Mouse (Mus musculus): ENCODE measurements around the gene Raet1e. TPM values are rescaled to one million over a fixed set of nuclear protein-coding genes. Genes with fewer than 3 reads are reported as not detected.
"Not testable (repeated sequence)": the region's sequence is repeated elsewhere in the genome, so short reads cannot be mapped to it uniquely, and the experiment has no call there.

The Raet1e gene
- total RNA-seq, 1 experiment from 2014 or later: not detected

GRCm38 (mm10) chr10:22270879-22271786 lies 112.8 kb downstream of the Raet1e start:
- not testable (repeated sequence) for ATAC-seq (replicated peaks; ENCODE audit: low read depth, poor library complexity, severe bottlenecking)

- ATAC-seq (replicated peaks; ENCODE audit: low read depth, poor library complexity, severe bottlenecking): peak; percentile 68
These were observed 114.7 kb downstream of the Raet1e start for GRCm38 (mm10) chr10:22272914-22273683.

GRCm38 (mm10) chr10:22273684-22274305 lies 115.4 kb downstream of the Raet1e start:
- 0 out of 2 replicates have a peak, but pooled peaks have one; percentile 25 for ATAC-seq (replicated peaks; ENCODE audit: low read depth, poor library complexity, severe bottlenecking)

- no peak for ATAC-seq (replicated peaks; ENCODE audit: low read depth, poor library complexity, severe bottlenecking)
These were observed 116.2 kb downstream of the Raet1e start for GRCm38 (mm10) chr10:22274445-22275057.

GRCm38 (mm10) chr10:22278468-22278867 lies 120.1 kb downstream of the Raet1e start:
- not testable (repeated sequence) for ATAC-seq (replicated peaks; ENCODE audit: low read depth, poor library complexity, severe bottlenecking)

GRCm38 (mm10) chr10:22282816-22283215 lies 124.4 kb downstream of the Raet1e start:
- ATAC-seq (replicated peaks; ENCODE audit: low read depth, poor library complexity, severe bottlenecking): peak; percentile 95

- ATAC-seq (replicated peaks; ENCODE audit: low read depth, poor library complexity, severe bottlenecking): no peak
These were observed 137.3 kb downstream of the Raet1e start for GRCm38 (mm10) chr10:22295676-22296075.

- no peak for ATAC-seq (replicated peaks; ENCODE audit: low read depth, poor library complexity, severe bottlenecking)
These were observed 138.8 kb downstream of the Raet1e start for GRCm38 (mm10) chr10:22297033-22297762.

GRCm38 (mm10) chr10:22297766-22298461 lies 139.5 kb downstream of the Raet1e start:
- no peak for ATAC-seq (replicated peaks; ENCODE audit: low read depth, poor library complexity, severe bottlenecking)

- ATAC-seq (replicated peaks; ENCODE audit: low read depth, poor library complexity, severe bottlenecking): peak; percentile 29; the same call in 1 of the 2 replicates
These were observed 141.0 kb downstream of the Raet1e start for GRCm38 (mm10) chr10:22299324-22299723.

- ATAC-seq (replicated peaks; ENCODE audit: low read depth, poor library complexity, severe bottlenecking): peak; percentile 45
These were observed 143.3 kb downstream of the Raet1e start for GRCm38 (mm10) chr10:22301641-22302040.

GRCm38 (mm10) chr10:22302344-22303057 lies 144.1 kb downstream of the Raet1e start:
- peak; percentile 70 for ATAC-seq (replicated peaks; ENCODE audit: low read depth, poor library complexity, severe bottlenecking)

GRCm38 (mm10) chr10:22303736-22304135 lies 145.4 kb downstream of the Raet1e start:
- ATAC-seq (replicated peaks; ENCODE audit: low read depth, poor library complexity, severe bottlenecking): no peak

- ATAC-seq (replicated peaks; ENCODE audit: low read depth, poor library complexity, severe bottlenecking): no peak
These were observed 147.4 kb downstream of the Raet1e start for GRCm38 (mm10) chr10:22305801-22306200.

GRCm38 (mm10) chr10:22306452-22306851 lies 148.1 kb downstream of the Raet1e start:
- ATAC-seq (replicated peaks; ENCODE audit: low read depth, poor library complexity, severe bottlenecking): peak; percentile 86

GRCm38 (mm10) chr10:22308221-22308620 lies 149.9 kb downstream of the Raet1e start:
- ATAC-seq (replicated peaks; ENCODE audit: low read depth, poor library complexity, severe bottlenecking): 0 out of 2 replicates have a peak, but pooled peaks have one; percentile 23

- no peak for ATAC-seq (replicated peaks; ENCODE audit: low read depth, poor library complexity, severe bottlenecking)
These were observed 164.5 kb downstream of the Raet1e start for GRCm38 (mm10) chr10:22322858-22323257.

- peak; percentile 65 for ATAC-seq (replicated peaks; ENCODE audit: low read depth, poor library complexity, severe bottlenecking)
These were observed 187.4 kb downstream of the Raet1e start for GRCm38 (mm10) chr10:22345721-22346120.
